In the genomic region with DNA sequence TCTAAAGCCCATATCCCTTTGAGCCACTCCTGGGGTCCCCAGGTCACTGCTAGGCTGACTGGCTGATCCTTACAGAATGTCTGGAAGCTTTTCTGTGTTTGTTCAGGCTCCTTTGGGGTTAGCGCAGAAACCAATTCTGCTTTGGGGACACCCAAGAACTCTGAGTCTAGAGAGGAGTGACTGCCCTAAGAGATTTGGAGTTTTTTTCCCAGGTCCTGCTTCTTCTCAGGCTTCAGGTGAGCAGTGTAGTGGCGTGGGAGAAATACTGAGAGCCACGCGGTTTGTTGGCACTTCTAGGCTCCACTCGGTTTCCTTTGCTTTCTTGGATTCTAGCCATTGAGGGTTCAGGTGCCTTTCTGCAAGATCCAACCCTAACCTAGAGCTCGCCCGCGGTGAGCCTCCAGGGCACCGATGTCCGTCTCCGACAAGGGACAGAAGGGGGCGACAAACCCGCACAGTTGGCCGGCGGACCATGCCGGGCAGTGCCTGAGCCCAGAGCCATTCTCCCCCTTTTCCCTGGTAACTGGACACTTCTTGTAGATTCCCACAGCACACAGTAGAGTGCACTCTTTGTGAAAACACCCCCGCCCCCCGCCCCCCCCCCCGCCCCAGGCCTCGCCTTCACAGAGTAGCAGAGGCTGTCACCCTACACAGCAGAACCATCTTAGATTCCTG, we compare ENCODE assay signal across 8 mouse cellular contexts.
DNase-seq lines count a peak whose midpoint lies in the region; ATAC-seq and TF ChIP-seq lines count a peak whose summit lies in the region.

No protein-coding gene starts in this region.

- peak; percentile 94 for TF ChIP-seq CTCF in lung, postnatal 0 days (IDR thresholded peaks at IDR 0.05)

- H3K4me1 ChIP-seq in hindbrain, embryonic 10.5 days (replicated peaks), result peaks cover 19% of the 10 kb centered on the region
- no peaks in the 10 kb centered on the region for H3K4me1 ChIP-seq in lung, postnatal 0 days (ENCODE audit: insufficient read depth, low read depth, low read length)

- DNase-seq in MN1 (ENCODE audit: low spot score), result peak; percentile 85
- DNase-seq in cerebellum, postnatal 10 days, result peak; percentile 95 to 96
- DNase-seq in frontal cortex, adult 2 months (ENCODE audit: extremely low spot score in 1 of 2, low spot score in 1 of 2), result peak; percentile 25 to 88
- DNase-seq in hindbrain, embryonic 10.5 days (ENCODE audit: low spot score), result peak; percentile 89
- peak; percentile 81 to 84 for DNase-seq in layer of hippocampus, postnatal 14 days (ENCODE audit: low spot score in 2 of 2)
- peak; percentile 88 for DNase-seq in lung, postnatal 0 days (ENCODE audit: low spot score)
- DNase-seq in ovary, postnatal 14 days (ENCODE audit: low spot score), result peak; percentile 84
- DNase-seq in thymus, postnatal 10 days (ENCODE audit: low spot score in 2 of 2), result peak; percentile 60 to 83

- no peaks in the 10 kb centered on the region for H3K9me3 ChIP-seq in hindbrain, embryonic 10.5 days
- H3K9me3 ChIP-seq in lung, postnatal 0 days (ENCODE audit: low read length), result no peaks in the 10 kb centered on the region

- H3K27ac ChIP-seq in hindbrain, embryonic 10.5 days, result peak overlapping the region; percentile 67
- H3K27ac ChIP-seq in lung, postnatal 0 days (ENCODE audit: low read length), result no peak overlapping the region

- 5% methylated on average over 20 of the region's 20 CpGs for WGBS in hindbrain, embryonic 10.5 days
- WGBS in lung, postnatal 0 days, result 2% methylated on average over 20 of the region's 20 CpGs

- H3K4me3 ChIP-seq in hindbrain, embryonic 10.5 days, result no peak overlapping the region
- H3K4me3 ChIP-seq in lung, postnatal 0 days (ENCODE audit: low read depth, low read length), result no peak overlapping the region

- no peak overlapping the region for H3K9ac ChIP-seq in lung, postnatal 0 days (replicated peaks; ENCODE audit: low read depth)

- TF ChIP-seq EP300 in lung, postnatal 0 days (IDR thresholded peaks at IDR 0.05), result no peak

- H3K4me2 ChIP-seq in lung, postnatal 0 days (replicated peaks; ENCODE audit: low read depth, low read length), result no peak overlapping the region

- H3K36me3 ChIP-seq in hindbrain, embryonic 10.5 days, result no peaks in the 10 kb centered on the region
- no peaks in the 10 kb centered on the region for H3K36me3 ChIP-seq in lung, postnatal 0 days (ENCODE audit: insufficient read depth, low read length)

- H3K27me3 ChIP-seq in hindbrain, embryonic 10.5 days (ENCODE audit: insufficient read depth, poor library complexity, severe bottlenecking), result no peaks in the 10 kb centered on the region
- no peaks in the 10 kb centered on the region for H3K27me3 ChIP-seq in lung, postnatal 0 days (replicated peaks; ENCODE audit: insufficient read depth, low read length)

- ATAC-seq in lung, postnatal 0 days, result peak; percentile 91
